Mouse (Mus musculus): Measurements from ENCODE around the gene Acsf2. TPM values are rescaled to one million over a fixed set of nuclear protein-coding genes. Genes with fewer than 3 reads are reported as not detected.

Acsf2 gene
- polyA plus RNA-seq, 1 experiment, result 33.6 TPM

DNA sequence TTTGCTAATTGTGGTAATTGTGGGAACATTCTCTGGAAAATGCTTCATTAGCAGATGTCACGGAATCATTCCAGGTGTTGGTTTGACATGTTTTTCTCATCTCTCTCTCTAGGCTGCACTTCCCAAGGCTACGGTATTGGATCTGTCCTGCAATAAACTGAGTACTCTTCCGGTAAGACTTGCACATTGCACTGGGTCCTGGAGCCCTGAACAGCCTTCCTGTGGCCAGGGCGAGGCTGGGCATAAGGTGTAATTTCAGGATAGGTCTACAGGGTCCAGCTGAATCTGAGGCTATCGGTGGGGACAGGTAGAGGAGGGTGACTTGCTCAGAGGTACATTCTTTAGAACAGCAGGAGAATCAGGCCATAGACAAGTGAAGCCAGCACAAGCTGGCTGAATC, 30.3 kb upstream of the Acsf2 start:
- Histone ChIP-seq H3K27ac (ENCODE audit: insufficient read depth, low read length) (no peak overlapping the region), H3K36me3 (ENCODE audit: control insufficient read depth, insufficient read depth, low read length) (peaks cover 35% of the 10 kb centered on the region), H3K4me1 (ENCODE audit: control insufficient read depth, insufficient read depth, insufficient read length) (peaks cover 6% of the 10 kb centered on the region; the same call in 1 of the 2 replicates), H3K4me3 (ENCODE audit: extremely low read depth, insufficient read depth, insufficient read length) (no peak overlapping the region), H3K27me3 (ENCODE audit: control insufficient read depth, insufficient read depth, low read length) (no peaks in the 10 kb centered on the region)
- TF ChIP-seq POLR2A (IDR thresholded peaks at IDR 0.05; ENCODE audit: low read depth, low read length), result no peak
- TF ChIP-seq CTCF (IDR thresholded peaks at IDR 0.05; ENCODE audit: extremely low read depth, insufficient read depth, insufficient read length, insufficient replicate concordance), result no peak
- no peak for DNase-seq (ENCODE audit: low read depth in 1 of 2, low spot score in 2 of 2)
- 95% methylated on average over 5 of the region's 5 CpGs for WGBS

GRCm38 (mm10) chr11:94630199-94631011, 28.7 kb upstream of the Acsf2 start:
- H3K27ac ChIP-seq (ENCODE audit: insufficient read depth, low read length), result no peak overlapping the region
- no peak for TF ChIP-seq POLR2A (IDR thresholded peaks at IDR 0.05; ENCODE audit: low read depth, low read length)
- no peak for TF ChIP-seq CTCF (IDR thresholded peaks at IDR 0.05; ENCODE audit: extremely low read depth, insufficient read depth, insufficient read length, insufficient replicate concordance)
- peaks cover 6% of the 10 kb centered on the region; the same call in 1 of the 2 replicates for H3K4me1 ChIP-seq (ENCODE audit: control insufficient read depth, insufficient read depth, insufficient read length)
- peaks cover 22% of the 10 kb centered on the region for H3K36me3 ChIP-seq (ENCODE audit: control insufficient read depth, insufficient read depth, low read length)
- peak in 1 of 2 experiments; percentile 8 for DNase-seq (ENCODE audit: low read depth in 1 of 2, low spot score in 2 of 2)
- peak overlapping the region; percentile 74 for H3K4me3 ChIP-seq (ENCODE audit: extremely low read depth, insufficient read depth, insufficient read length)
- H3K27me3 ChIP-seq (ENCODE audit: control insufficient read depth, insufficient read depth, low read length), result no peaks in the 10 kb centered on the region
- WGBS, result 15% methylated on average over 26 of the region's 26 CpGs

DNA sequence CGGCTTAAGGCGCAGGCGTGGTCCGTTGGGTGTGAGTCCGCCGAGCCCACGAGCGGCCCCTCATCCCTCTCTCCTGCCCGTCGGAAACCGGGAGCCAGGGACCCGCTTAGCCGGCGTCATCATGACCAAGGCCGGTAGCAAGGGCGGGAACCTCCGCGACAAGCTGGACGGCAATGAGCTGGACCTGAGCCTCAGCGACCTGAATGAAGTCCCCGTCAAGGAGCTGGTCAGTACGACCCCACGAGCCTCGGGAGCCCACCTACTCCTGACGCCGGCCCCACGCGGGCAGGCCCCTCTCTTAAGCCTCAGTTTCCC, 28.2 kb upstream of the Acsf2 start:
- no peak for DNase-seq (ENCODE audit: low read depth in 1 of 2, low spot score in 2 of 2)
- Histone ChIP-seq H3K4me1 (ENCODE audit: control insufficient read depth, insufficient read depth, insufficient read length) (peaks cover 6% of the 10 kb centered on the region; the same call in 1 of the 2 replicates), H3K27ac (ENCODE audit: insufficient read depth, low read length) (peak overlapping the region; percentile 37), H3K4me3 (ENCODE audit: extremely low read depth, insufficient read depth, insufficient read length) (peak overlapping the region; percentile 74), H3K36me3 (ENCODE audit: control insufficient read depth, insufficient read depth, low read length) (peaks cover 19% of the 10 kb centered on the region), H3K27me3 (ENCODE audit: control insufficient read depth, insufficient read depth, low read length) (no peaks in the 10 kb centered on the region)
- 0% methylated on average over 25 of the region's 28 CpGs for WGBS
- TF ChIP-seq POLR2A (IDR thresholded peaks at IDR 0.05; ENCODE audit: low read depth, low read length), result no peak
- no peak for TF ChIP-seq CTCF (IDR thresholded peaks at IDR 0.05; ENCODE audit: extremely low read depth, insufficient read depth, insufficient read length, insufficient replicate concordance)

- Histone ChIP-seq H3K4me3 (ENCODE audit: extremely low read depth, insufficient read depth, insufficient read length) (peak within 1 kb of the TSS; percentile 74), H3K27me3 (ENCODE audit: control insufficient read depth, insufficient read depth, low read length) (no peaks in the 10 kb centered on the region), H3K4me1 (ENCODE audit: control insufficient read depth, insufficient read depth, insufficient read length) (peaks cover 6% of the 10 kb centered on the region; the same call in 1 of the 2 replicates), H3K36me3 (ENCODE audit: control insufficient read depth, insufficient read depth, low read length) (peaks cover 14% of the 10 kb centered on the region), H3K27ac (ENCODE audit: insufficient read depth, low read length) (peak within 1 kb of the TSS; percentile 49)
- peak; percentile 98 for TF ChIP-seq CTCF (IDR thresholded peaks at IDR 0.05; ENCODE audit: extremely low read depth, insufficient read depth, insufficient read length, insufficient replicate concordance)
- peak; percentile 70 for TF ChIP-seq POLR2A (IDR thresholded peaks at IDR 0.05; ENCODE audit: low read depth, low read length)
- peak; percentile 78 to 93 for DNase-seq (ENCODE audit: low read depth in 1 of 2, low spot score in 2 of 2)
- 4% methylated on average over 26 of the region's 41 CpGs for WGBS
These were observed 27.7 kb upstream of the Acsf2 start, which contains the start of gene Lrrc59 for GRCm38 (mm10) chr11:94629199-94629883. TSS of gene Lrrc59 (plus strand) at chr11:94629767.

GRCm38 (mm10) chr11:94622162-94622561, 20.5 kb upstream of the Acsf2 start:
- no peaks in the 10 kb centered on the region for H3K27me3 ChIP-seq (ENCODE audit: control insufficient read depth, insufficient read depth, low read length)
- DNase-seq (ENCODE audit: low read depth in 1 of 2, low spot score in 2 of 2), result no peak
- H3K4me3 ChIP-seq (ENCODE audit: extremely low read depth, insufficient read depth, insufficient read length), result no peak overlapping the region
- H3K4me1 ChIP-seq (ENCODE audit: control insufficient read depth, insufficient read depth, insufficient read length), result no peaks in the 10 kb centered on the region
- TF ChIP-seq CTCF (IDR thresholded peaks at IDR 0.05; ENCODE audit: extremely low read depth, insufficient read depth, insufficient read length, insufficient replicate concordance), result no peak
- no peak for TF ChIP-seq POLR2A (IDR thresholded peaks at IDR 0.05; ENCODE audit: low read depth, low read length)
- WGBS, result 14% methylated on average over 2 of the region's 2 CpGs
- no peak overlapping the region for H3K27ac ChIP-seq (ENCODE audit: insufficient read depth, low read length)
- H3K36me3 ChIP-seq (ENCODE audit: control insufficient read depth, insufficient read depth, low read length), result no peaks in the 10 kb centered on the region

- no peak overlapping the region for H3K27ac ChIP-seq (ENCODE audit: insufficient read depth, low read length)
- no peaks in the 10 kb centered on the region for H3K4me1 ChIP-seq (ENCODE audit: control insufficient read depth, insufficient read depth, insufficient read length)
- H3K36me3 ChIP-seq (ENCODE audit: control insufficient read depth, insufficient read depth, low read length), result no peaks in the 10 kb centered on the region
- H3K4me3 ChIP-seq (ENCODE audit: extremely low read depth, insufficient read depth, insufficient read length), result no peak overlapping the region
- H3K27me3 ChIP-seq (ENCODE audit: control insufficient read depth, insufficient read depth, low read length), result no peaks in the 10 kb centered on the region
- TF ChIP-seq POLR2A (IDR thresholded peaks at IDR 0.05; ENCODE audit: low read depth, low read length) (no peak), CTCF (IDR thresholded peaks at IDR 0.05; ENCODE audit: extremely low read depth, insufficient read depth, insufficient read length, insufficient replicate concordance) (no peak)
- no peak for DNase-seq (ENCODE audit: low read depth in 1 of 2, low spot score in 2 of 2)
These were observed 19.8 kb upstream of the Acsf2 start for GRCm38 (mm10) chr11:94621458-94621852.
